Mouse (Mus musculus): ENCODE data around the gene Cfl1. TPM values are rescaled to one million over a fixed set of nuclear protein-coding genes. Genes with fewer than 3 reads are reported as not detected.
"Not testable (repeated sequence)": the region's sequence is repeated elsewhere in the genome, so short reads cannot be mapped to it uniquely, and the experiment has no call there.

The Cfl1 gene
- polyA plus RNA-seq, 1 experiment, result 478 TPM

GRCm38 (mm10) chr19:5488878-5489571, 1.2 kb upstream of the Cfl1 start:
- under 1% methylated on average over 26 of the region's 26 CpGs for WGBS
- TF ChIP-seq CTCF (IDR thresholded peaks at IDR 0.05; ENCODE audit: control insufficient read depth, insufficient read depth, low read length) (peak; percentile 16; the same call in 1 of the 2 replicates), POLR2A (IDR thresholded peaks at IDR 0.05; ENCODE audit: borderline replicate concordance, control insufficient read depth, low read depth, low read length) (peak; percentile 75)
- H3K4me3 ChIP-seq (replicated peaks; ENCODE audit: control insufficient read depth, low read depth, low read length), result peak overlapping the region; percentile 68
- peaks cover 2% of the 10 kb centered on the region; the same call in 1 of the 2 replicates for H3K4me1 ChIP-seq (ENCODE audit: control insufficient read depth, insufficient read depth, low read length)
- peak overlapping the region; percentile 94 for H3K27ac ChIP-seq (ENCODE audit: control insufficient read depth, insufficient read depth, low read depth, low read length, poor library complexity)

- 14% methylated on average over 10 of the region's 10 CpGs for WGBS
- H3K4me3 ChIP-seq (replicated peaks; ENCODE audit: control insufficient read depth, low read depth, low read length); H3K4me1 ChIP-seq (ENCODE audit: control insufficient read depth, insufficient read depth, low read length): not testable (repeated sequence)
- H3K27ac ChIP-seq (ENCODE audit: control insufficient read depth, insufficient read depth, low read depth, low read length, poor library complexity), result peak overlapping the region; percentile 94
These were observed 534 bp upstream of the Cfl1 start for GRCm38 (mm10) chr19:5489721-5490120.

DNA sequence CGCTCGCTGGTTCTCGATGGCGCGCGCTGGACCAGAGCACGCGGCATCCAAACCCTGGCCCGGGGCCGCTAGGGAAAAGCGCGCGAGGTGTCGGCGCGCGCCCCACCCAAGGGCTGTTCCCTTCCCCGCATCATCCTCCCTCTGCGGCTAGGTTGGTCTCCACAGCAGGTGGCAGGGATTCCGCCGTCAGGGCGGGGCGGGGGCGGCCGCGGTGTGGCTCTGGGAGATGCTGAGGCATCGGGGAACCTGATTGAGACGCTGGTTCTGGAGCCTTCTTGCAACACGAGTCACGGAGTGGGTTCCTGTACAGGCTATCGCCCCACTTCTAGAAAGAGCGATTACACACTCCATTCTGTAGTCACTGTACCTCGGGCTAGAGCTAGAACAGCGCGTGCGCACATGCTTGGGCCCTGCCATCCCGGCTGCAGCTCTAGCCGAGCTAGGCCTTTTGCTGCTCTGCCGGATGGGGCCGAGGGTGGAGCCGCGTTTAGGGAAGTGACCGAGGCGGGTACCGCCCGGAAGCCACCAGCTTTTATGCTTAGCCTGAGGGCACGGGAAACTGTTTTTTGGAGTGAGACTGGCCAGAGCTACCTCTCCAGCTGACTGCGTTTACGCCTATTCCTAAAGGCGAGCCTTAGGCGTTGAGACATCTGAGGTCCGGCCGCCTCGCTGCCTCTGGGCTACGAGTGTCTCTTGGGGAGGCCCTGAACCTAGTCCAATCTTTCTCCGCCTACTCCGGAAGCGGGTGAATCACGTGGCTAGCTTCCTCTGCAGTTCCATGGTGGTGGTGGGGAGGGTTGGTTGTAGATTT, 848 bp downstream of the Cfl1 start:
- peaks cover 2% of the 10 kb centered on the region; the same call in 1 of the 2 replicates for H3K4me1 ChIP-seq (ENCODE audit: control insufficient read depth, insufficient read depth, low read length)
- under 1% methylated on average over 59 of the region's 59 CpGs for WGBS

DNA sequence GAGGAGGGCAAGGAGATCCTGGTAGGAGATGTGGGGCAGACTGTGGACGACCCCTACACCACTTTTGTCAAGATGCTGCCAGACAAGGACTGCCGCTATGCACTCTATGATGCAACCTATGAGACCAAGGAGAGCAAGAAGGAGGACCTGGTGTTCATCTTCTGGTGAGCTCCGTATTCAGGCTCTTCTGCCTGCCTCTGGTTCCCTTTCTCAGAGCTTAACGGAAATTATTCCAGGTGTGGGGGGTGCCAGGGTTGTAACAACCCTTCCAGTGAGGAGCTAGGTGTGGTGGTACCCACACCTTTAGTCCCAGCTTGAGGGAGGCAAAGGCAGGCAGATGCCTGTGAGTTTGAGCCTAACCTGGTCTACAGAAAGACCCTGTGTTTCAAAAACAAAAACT, 2.4 kb downstream of the Cfl1 start:
- TF ChIP-seq CTCF (IDR thresholded peaks at IDR 0.05; ENCODE audit: control insufficient read depth, insufficient read depth, low read length), result no peak
- TF ChIP-seq POLR2A (IDR thresholded peaks at IDR 0.05; ENCODE audit: borderline replicate concordance, control insufficient read depth, low read depth, low read length), result no peak
- Histone ChIP-seq H3K4me3 (replicated peaks; ENCODE audit: control insufficient read depth, low read depth, low read length) (no peak overlapping the region), H3K27ac (ENCODE audit: control insufficient read depth, insufficient read depth, low read depth, low read length, poor library complexity) (no peak overlapping the region), H3K4me1 (ENCODE audit: control insufficient read depth, insufficient read depth, low read length) (peaks cover under 1% of the 10 kb centered on the region; the same call in 1 of the 2 replicates)
- WGBS, result 73% methylated on average over 4 of the region's 4 CpGs

More for the DNA sequence above, 848 bp downstream of the Cfl1 start:
- Histone ChIP-seq H3K27ac (ENCODE audit: control insufficient read depth, insufficient read depth, low read depth, low read length, poor library complexity) (peak overlapping the region; percentile 97), H3K4me3 (replicated peaks; ENCODE audit: control insufficient read depth, low read depth, low read length) (peak overlapping the region; percentile 91)
- TF ChIP-seq CTCF (IDR thresholded peaks at IDR 0.05; ENCODE audit: control insufficient read depth, insufficient read depth, low read length), result no peak
- peak; percentile 79; the same call in 1 of the 2 replicates for TF ChIP-seq POLR2A (IDR thresholded peaks at IDR 0.05; ENCODE audit: borderline replicate concordance, control insufficient read depth, low read depth, low read length)

GRCm38 (mm10) chr19:5493301-5493721, 3.1 kb downstream of the Cfl1 start:
- not testable (repeated sequence) for H3K27ac ChIP-seq (ENCODE audit: control insufficient read depth, insufficient read depth, low read depth, low read length, poor library complexity); H3K4me3 ChIP-seq (replicated peaks; ENCODE audit: control insufficient read depth, low read depth, low read length); H3K4me1 ChIP-seq (ENCODE audit: control insufficient read depth, insufficient read depth, low read length)
- 81% methylated on average over 9 of the region's 9 CpGs for WGBS

- no peak overlapping the region for H3K27ac ChIP-seq (ENCODE audit: control insufficient read depth, insufficient read depth, low read depth, low read length, poor library complexity)
- H3K4me3 ChIP-seq (replicated peaks; ENCODE audit: control insufficient read depth, low read depth, low read length), result no peak overlapping the region
- WGBS, result 85% methylated on average over 3 of the region's 3 CpGs
- H3K4me1 ChIP-seq (ENCODE audit: control insufficient read depth, insufficient read depth, low read length), result no peaks in the 10 kb centered on the region
- TF ChIP-seq CTCF (IDR thresholded peaks at IDR 0.05; ENCODE audit: control insufficient read depth, insufficient read depth, low read length) (no peak), POLR2A (IDR thresholded peaks at IDR 0.05; ENCODE audit: borderline replicate concordance, control insufficient read depth, low read depth, low read length) (no peak)
These were observed 4.1 kb downstream of the Cfl1 start for GRCm38 (mm10) chr19:5494314-5494713.

GRCm38 (mm10) chr19:5495353-5496051, 5.2 kb downstream of the Cfl1 start:
- WGBS, result 87% methylated on average over 12 of the region's 12 CpGs
- H3K4me3 ChIP-seq (replicated peaks; ENCODE audit: control insufficient read depth, low read depth, low read length), result no peak overlapping the region
- H3K27ac ChIP-seq (ENCODE audit: control insufficient read depth, insufficient read depth, low read depth, low read length, poor library complexity), result no peak overlapping the region
- H3K4me1 ChIP-seq (ENCODE audit: control insufficient read depth, insufficient read depth, low read length), result no peaks in the 10 kb centered on the region
- TF ChIP-seq POLR2A (IDR thresholded peaks at IDR 0.05; ENCODE audit: borderline replicate concordance, control insufficient read depth, low read depth, low read length), result no peak
- no peak for TF ChIP-seq CTCF (IDR thresholded peaks at IDR 0.05; ENCODE audit: control insufficient read depth, insufficient read depth, low read length)

DNA sequence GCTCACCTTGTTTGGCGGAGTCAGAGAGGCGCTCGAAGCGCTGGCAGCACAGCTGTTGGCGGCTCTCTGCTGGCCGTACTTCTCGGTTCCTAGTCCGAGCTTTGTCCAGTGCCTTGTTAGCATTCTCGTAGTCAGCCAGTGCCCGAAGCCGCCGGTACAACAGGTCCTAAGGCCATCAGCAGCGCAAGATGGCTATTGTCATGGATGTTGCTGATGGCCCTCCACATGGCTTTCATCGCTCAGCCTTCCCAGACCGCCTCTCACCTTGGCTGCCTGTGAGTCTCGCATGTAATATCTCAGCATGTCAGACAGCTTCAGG, 5.8 kb downstream of the Cfl1 start:
- no peak for TF ChIP-seq CTCF (IDR thresholded peaks at IDR 0.05; ENCODE audit: control insufficient read depth, insufficient read depth, low read length)
- no peak for TF ChIP-seq POLR2A (IDR thresholded peaks at IDR 0.05; ENCODE audit: borderline replicate concordance, control insufficient read depth, low read depth, low read length)
- 91% methylated on average over 16 of the region's 16 CpGs for whole genome bisulfite sequencing
- H3K4me1 ChIP-seq (ENCODE audit: control insufficient read depth, insufficient read depth, low read length), result no peaks in the 10 kb centered on the region
- H3K27ac ChIP-seq (ENCODE audit: control insufficient read depth, insufficient read depth, low read depth, low read length, poor library complexity), result no peak overlapping the region
- no peak overlapping the region for H3K4me3 ChIP-seq (replicated peaks; ENCODE audit: control insufficient read depth, low read depth, low read length)

All from bone marrow, adult 2 months (tissue).